Mouse (Mus musculus) urinary bladder, adult 2 months (tissue): ENCODE data around the gene Lpar1. TPM values are rescaled to one million over a fixed set of nuclear protein-coding genes. Genes with fewer than 3 reads are reported as not detected.

ENCODE experiments used
- DNase-seq: peaks from one replicate; pipeline ENCODE4 v3.0.0; 2022; ENCODE audit warnings: low spot score
- polyA plus RNA-seq: library from polyadenylated mRNA; depleted of rRNA; stranded (reverse); fragments of >200 nt; gene quantifications from 2 replicates; pipeline ENCODE4 v1.2.3, GENCODE M21; 2012; rRNA removed

Gene Lpar1
- polyA plus RNA-seq: 53.4 and 62.8 TPM in 2 replicates

DNA sequence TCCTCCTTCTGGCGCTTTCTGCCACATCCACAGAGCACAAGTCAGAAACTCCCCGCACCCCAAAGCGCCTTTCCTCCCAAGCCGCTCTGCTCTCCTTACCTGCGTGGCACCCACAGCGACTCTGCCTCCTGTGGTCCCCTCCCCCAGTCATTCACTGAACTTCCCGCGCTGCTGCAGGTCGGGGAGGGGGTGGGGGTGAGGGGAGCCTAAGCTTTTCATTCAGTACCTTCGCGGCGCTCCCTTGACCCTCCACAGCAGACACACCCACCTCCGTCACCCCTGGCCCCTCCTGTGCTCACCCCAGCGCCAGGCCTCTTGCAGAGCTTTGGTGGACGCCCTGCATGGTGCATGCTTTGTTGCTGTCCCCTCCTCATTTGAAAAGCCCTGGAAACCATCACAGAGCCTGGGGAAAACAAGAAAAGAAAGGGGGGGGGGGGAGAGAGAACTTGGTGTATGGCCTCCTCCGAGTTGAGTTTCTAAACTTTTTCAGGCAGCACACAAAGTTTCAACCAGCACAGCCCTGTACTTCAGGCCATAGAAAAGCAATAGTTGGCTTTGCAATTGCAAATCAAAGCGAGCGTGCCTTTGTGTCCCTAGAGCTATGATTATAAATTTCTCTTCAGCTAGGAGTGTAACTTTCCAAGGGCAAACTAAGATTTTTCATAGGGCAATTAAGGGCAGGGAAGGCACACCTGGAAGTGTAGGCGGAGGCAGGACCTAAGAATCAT is at the start of gene Lpar1:
TSS of gene Lpar1 (minus strand) at position 268 of the 728 bp plus-strand sequence.
- DNase-seq: peak; percentile 38

DNA sequence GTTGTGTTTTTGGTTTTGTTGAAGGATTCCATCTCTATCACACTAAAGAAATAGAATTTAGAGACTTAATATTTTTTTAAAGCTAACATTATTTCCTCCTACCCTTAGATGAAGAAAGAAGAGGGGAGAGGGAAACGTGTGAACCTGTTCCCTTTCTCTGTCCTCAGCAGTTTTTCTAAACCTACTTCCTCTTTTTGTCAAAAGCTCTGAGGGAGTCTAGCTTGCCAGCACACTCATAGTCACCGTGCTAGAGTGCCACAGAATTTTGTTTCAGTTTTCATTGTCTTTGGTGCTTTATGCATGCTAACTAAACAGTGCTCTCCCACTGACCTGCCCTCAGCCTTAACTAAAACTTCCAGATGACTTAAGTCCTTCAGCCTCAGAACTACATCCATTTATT is 32.2 kb upstream of the Lpar1 start:
- DNase-seq: no peak

DNA sequence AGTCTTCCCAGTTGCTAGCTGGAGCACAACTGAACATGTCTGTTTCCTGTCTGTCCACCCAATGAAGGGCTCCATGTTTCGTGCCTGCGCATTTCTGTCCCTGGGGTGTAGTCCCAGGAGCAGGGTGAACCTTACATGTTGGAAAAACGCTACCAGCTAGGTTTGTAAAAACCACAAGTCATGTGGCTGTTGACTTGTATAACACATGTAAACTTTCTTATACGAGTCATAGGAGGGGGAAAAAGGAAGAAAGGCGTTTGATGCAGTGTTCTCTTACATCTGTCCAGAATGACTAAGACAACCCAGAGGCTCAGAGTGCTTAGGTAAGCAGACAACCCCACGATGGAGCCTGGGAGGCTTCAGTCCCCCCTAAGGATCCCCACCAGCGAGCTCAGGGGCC is 27.5 kb upstream of the Lpar1 start:
- no peak for DNase-seq

DNA sequence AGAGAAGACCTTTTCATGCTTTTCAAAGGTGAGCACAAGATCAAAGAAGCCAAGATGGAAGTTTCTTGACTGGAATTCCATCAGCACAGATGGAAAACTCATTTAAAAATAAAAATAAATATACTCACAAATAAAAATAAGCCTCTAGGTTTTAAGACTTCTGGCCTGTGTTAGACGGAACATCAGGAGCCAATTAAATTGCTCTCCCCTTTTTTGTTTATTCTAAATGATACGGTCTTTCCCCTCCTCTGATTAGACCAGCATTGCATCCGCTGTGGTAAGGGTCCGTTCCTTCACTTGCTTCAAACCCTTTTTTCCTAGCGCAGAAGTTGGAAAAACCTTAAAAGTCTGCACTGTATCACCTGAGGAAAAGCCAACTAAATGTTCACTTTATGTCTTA is 26.8 kb upstream of the Lpar1 start:
- no peak for DNase-seq

DNA sequence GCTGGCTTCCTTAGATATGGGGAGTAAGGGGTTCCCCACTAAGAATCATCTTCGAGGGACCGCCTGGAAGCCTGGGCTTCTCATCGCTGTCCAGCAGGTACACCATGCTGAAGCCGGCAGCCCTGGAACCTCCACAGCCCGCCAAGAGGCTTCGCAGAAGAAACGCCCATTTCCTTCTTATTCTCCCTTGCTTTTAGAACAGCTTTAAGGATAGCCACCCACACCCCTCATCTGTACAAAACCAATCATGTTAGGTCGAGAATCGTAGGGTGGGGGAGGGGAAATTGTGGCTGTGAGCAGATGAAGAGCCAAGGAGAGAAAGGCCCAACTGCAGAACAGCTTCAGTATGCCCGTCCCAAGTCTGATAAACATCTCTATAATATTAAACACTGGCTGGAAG is 26.4 kb upstream of the Lpar1 start:
- no peak for DNase-seq

DNA sequence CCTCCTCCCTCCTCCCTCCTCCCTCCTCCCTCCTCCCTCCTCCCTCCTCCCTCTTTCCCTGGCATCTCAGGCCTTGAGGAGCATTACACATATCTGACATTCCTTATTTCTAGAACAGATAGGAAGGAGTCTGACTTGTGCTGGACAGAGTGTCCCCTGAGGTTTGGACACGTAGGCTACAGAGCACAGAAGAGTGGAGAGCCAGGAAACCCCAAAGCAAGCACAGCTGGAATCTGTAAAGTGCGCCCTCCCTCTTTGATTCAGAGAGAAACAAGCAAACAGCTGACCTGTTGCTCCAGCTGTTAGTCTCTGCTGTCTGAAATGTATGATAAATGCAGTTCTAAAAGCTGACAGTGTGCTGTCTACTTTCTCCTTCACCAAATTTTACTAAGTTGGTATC is 24.8 kb upstream of the Lpar1 start:
- DNase-seq: no peak

DNA sequence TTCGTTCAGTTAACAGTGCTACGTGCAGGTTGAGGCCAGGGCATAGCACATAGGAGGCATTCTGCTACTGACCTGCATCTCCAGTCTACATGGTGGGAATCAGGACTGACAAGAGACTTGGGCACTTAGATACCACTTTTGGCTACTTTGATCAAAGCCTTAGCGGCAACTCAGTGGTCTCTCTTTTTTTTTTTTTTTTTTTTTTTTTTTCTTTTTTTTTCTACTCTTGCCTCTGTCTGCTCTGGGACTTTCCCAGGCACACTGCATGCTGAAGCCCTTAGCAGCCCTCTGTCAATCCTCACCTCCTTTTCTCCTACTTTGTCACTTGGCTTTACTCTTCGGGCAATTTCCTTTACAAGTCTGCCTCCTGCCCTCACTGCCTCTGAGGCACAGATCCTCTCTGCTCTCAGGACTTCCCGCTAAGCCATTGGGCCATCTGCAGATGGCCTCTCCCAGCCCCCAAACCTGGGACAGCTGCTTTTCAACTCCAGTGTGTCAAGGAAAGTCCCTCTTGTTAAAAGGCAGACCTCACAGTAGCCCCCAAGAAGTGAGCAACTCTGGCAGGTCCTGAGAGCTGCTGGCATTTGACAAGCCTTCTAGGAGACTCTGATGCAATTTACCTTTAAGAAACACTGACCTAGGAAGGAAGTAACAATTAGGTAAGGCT is 23.8 kb upstream of the Lpar1 start:
- no peak for DNase-seq

DNA sequence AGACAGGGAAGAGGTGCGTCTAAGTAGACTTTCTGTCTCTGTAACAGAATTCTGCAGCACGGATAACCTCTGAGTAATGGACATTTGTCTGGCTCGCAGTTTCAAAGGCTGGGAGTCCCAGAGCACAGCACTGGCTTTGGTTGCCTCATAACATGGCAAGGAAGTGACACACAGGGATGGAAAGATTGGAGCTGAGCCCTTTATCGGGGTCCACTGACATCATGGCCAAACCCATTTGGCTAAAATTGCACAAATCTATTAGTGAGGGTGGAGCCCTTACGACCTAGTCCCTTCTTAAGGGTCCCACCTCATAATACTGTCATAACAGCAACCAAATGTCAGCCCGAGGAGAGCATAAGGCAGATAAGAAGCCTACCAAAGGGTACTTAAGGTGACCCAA is 22.1 kb upstream of the Lpar1 start:
- no peak for DNase-seq

DNA sequence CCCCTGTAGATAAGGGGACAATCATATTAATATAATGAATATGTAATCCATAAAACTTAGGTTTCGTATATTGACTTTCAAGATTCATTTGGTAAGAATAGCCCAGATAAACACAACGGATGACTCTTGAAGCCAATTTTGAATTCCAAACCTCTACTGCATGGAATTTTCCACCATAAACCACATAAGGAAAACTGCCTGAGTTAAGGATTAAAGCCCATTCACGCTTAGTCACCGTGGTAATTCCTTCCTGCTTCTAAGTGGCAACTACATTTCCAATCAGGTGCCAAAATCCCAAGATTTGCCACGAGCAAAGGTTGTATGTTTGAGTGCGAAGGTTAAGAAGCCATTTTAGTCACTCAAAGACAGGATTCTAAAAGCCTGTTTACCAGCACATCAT is 20.3 kb upstream of the Lpar1 start:
- DNase-seq: no peak

DNA sequence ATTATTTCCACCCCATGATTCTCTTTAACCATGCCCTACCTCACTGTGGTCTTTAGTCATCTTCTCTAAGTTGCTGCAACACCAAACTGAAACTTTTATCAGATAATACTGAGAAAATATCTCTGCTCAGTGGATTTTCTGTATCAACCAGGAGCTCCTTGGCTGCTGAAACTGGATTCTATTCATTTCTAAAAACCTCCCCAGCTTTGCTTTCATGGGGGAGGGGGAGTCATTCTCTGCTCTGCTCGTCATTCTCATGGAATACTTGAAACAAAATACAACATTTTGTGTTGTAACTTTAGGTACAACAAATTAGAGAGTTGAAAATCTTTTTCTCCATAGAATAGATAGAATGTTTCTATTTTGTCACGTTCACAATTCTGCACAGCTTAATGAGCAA is 18.7 kb upstream of the Lpar1 start:
- DNase-seq: no peak

DNA sequence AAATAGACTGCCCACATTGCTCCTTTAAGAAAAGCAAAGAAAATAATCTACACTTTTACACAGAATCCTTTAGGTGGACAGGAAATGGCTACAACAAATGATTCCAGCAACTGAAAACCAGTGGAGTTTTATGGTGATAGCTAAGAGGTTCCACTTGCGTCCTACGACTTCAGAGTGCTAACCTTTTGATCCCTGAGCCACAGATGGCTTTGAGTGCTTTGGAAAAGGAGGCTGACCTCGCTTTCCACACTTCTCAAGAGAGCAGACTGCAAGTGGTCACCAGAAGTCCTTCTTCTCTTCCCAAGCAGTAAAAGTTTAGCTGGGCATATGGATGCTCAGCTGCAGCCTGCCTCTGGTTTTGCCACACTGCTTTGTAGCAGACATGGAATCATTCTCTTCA is 18.0 kb upstream of the Lpar1 start:
- no peak for DNase-seq

DNA sequence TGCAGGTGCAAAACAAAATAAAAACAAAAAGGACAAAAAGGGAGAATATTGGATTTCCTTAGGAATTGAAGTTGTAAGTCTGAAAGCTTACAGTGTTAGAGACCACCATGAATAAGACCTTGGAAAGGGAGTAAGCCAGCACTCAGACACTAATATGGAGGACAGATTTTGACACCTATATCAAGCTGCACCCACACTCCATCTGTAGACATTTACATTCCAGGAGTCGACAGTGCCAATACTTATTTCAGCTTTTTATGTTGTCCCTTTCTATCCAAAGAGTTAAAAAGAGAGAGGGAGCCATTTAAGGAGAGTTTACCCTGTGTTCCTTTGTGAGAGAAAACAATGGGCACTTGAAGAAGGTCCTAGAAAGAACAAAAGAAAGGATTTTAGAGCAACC is 17.5 kb upstream of the Lpar1 start:
- no peak for DNase-seq

DNA sequence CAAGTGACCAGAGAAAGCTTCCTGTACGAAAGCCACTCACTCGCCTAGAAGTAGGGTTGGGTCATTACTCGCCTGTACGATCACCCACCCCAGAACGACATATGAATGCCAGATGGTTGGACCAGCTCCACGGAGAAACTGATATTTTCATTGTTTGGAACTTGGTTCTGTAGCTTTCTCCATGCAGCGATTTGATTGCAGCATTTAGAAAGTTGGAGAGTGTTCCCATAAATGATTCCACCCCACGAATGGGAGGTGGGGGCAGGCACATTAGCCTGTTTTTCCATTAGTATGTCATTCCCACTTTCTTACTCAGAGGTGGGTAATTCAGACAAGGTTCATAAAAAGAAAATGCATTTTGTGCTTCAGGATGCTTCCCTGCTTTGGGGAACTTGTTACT is 14.8 kb upstream of the Lpar1 start:
- DNase-seq: no peak

DNA sequence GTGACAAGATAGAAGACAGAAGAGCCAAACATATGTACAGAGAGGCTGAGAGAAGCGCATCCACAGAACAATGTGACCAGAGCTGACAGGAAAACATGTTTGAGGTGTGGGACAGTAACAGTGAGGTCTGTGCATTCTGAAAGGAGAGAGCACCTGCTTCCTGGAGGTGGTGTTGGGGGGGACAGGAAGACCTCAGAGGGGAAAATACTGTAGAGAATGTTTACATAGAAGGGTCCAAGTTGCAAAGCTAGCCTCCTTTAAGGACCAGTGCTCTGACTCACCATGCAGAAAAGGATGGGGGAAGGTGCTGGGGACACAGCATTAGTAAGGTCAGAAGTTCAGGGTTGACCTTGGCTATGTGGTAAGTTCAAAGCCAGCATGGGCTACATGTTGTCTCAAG is 9.1 kb upstream of the Lpar1 start:
- no peak for DNase-seq

DNA sequence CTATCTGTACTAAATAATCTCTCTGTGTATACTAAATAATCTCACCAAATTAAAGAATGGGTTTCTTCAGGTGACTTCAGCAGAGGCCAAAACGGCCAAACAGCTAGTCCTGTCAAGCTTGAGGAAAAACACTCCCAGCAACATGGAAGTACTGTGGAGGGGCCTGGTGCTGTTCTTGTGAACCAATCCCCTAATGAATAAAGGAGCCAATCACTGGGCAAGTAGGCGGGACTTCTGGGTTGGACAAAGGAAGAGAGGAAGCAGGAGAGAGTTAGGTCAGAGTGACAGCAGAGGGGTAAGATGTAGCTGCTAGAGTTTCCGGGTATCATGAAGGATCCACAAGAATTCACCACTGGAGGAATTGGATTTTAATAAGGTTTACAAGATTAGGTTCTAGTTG is 3.3 kb upstream of the Lpar1 start:
- no peak for DNase-seq

DNA sequence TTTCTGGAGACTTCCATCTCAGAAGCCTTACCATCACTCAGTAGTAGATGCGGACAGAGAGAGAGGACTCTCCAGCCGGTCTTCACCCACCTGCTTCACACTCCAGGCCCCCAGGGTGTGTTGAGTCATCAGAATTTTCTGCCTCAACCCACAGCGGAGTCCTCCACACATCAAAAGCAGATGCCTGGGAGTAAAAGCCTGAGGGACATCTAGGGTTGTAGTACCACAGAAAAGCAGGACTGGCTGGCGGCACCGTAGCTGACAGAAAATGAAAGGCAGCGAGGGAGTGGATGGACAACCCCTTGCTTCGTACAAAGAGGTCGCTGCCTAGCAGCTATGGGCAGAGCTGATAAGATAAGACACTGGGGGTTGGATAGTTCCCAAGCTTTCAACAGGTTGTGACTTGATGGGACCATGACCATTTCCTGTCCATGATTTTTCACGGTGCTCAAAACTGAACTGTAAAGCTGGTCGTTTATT is 701 bp upstream of the Lpar1 start:
- DNase-seq: no peak

DNA sequence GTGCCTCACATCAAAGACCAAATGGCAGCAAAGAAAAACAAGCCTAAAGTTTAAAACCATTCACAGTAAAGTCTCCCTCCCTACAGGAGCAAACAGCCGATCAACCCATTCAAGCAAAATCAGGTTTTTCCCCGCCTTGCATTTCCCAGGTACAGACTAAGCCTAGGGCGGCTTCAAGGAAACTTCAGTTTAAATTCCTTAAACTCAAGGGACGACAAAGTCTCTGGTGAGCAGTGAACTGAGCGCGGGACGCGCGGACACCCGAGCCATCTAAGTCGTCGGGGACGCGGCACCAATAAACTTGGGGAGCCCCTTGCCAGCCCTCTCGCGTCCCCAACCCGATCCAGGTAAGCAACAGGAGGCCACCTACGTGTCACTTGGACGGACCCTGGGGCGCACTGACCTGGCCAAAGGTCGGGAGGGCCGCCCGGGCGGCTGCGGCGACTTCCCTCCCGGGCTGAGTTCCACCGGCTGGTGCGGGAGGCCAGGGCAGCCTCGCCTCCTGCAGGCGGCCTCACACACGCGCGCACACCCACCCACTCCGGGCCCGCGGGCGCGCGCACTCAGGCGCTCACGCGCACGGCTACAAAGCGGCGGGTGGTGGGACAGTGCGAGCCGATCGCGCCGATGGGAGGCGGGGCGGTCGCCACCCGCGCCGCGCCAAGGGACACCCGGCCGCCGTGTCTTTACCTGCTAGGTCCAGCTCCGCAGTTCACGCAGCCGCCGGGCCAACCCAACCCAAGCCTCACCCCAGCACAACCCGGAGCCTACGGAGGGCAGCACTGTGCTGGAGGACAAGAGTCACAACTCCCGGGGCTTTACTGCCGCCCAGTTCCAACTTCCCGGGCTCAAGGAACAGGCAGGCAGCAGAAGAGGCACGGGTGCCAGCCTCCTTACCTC is 717 bp downstream of the Lpar1 start:
- peak; percentile 84 for DNase-seq

DNA sequence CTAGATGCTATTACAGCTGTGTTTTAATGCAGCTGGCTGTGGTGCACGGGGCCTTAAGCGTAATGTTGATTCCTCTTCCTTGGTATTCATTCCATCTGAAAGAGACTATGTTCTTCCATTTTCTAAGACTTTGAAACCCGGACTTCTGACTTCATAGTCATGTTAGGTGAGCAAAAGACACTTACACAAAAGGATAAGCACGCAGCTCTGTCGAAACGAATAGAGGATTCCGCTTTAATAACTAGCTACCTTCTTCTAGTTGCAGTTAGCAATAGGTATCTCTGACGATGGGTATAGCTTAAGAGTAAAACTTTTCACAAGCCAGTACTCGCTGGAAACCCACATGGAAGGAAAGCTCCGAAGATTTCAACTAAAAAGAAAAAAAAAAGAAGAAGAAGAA is 1.5 kb downstream of the Lpar1 start:
- DNase-seq: no peak

DNA sequence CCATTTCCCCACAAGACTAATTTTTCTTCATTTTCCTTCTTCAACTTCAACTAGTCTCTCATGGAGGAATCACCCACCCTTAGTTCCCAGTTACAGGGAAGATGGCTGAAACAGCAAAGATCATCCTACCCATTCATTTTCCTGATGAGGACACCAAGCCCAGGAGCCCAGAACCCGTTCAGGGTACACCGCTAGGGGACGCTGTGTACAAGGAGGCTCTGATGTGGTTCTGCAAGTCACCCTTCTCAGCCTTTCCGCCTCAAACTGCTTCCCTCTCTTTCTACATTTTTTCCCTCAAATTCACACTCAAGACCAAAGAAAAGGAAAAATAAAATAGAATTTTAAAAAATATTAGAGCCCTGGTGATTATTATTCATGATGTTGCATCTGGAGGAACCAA is 1.9 kb downstream of the Lpar1 start:
- peak; percentile 53 for DNase-seq

DNA sequence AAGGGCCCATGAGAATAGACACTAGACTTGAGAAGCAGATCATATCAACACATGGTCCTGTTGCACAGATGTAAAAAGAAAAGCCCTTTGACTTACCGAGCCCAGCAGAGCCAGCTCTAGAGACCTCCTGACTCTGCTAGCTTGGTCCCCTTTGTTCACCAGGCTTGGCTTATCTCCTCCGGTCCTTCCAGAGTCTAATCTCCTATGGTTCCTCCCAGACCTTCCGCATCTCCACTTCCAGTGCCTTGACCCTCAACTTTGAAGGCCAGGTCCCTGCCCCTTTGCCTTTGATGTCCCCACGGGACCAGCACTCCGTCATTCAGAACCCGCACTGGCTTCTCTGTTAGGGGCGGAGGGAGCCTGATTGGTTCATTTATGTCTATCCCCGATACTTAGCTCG is 6.0 kb downstream of the Lpar1 start:
- no peak for DNase-seq

DNA sequence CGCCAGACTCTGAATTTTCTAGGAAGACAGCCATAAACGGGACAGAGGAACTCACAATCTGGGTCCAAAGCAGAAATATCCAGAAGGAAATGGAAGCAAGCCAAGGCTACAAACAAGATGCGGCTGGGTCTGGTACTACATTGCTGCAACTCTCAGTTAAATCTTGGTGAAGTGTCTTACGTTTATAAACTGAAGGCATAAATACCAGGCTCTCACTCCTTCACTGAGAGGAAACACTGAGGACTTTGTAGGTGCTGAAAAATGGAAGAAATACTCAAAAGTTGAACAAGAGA is 6.5 kb downstream of the Lpar1 start:
- DNase-seq: no peak

DNA sequence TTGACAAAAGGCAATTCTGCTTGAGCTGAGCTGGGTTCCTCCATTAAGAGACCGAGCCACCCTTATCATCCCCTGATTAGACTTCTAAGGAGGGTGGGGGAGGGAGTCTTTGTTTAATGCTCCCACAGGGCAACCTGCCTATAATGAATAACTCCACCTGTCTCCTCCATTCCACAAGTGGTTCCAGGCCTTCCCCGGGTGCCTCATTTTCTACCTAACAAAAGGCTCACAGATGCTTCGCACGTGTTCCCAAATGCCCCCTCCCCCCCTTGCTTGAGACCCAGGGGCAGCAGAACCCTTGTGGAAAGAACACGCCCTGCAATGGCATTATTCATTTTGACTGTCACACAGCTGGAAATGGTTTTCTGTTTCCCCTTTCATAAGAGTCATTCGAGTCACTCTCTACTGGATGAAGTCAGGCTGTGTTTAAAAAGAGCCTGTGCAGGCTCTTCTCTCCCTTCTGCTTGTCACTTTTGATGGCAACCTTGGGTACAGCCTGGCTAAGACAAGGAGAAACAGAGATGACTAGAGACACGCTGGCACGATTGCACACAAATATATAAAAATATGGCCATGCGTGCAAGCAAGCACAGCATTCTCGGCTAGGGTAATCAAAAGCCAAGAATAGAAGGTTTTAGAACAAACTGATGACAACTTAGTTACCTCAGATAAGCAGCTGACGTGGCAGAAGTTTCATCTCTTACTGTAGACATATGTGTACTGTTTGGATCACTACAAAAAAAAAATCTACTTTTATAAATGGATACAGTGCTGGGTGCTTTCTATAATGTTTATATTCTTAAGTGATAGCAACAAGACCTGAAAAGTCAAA is 7.0 kb downstream of the Lpar1 start:
- no peak for DNase-seq
